Mouse (Mus musculus): ENCODE data around the gene Gm10320. TPM values are rescaled to one million over a fixed set of nuclear protein-coding genes. Genes with fewer than 3 reads are reported as not detected.

Gene Gm10320
- not detected for total RNA-seq (2021)
- long read RNA-seq, experiment 1, partial matches to known transcripts = 0 of 1 reads
- long read RNA-seq, experiment 1, other reads (novel, unspliced or antisense) = 1 of 1 reads
- long read RNA-seq, experiment 2 = 0 reads

DNA sequence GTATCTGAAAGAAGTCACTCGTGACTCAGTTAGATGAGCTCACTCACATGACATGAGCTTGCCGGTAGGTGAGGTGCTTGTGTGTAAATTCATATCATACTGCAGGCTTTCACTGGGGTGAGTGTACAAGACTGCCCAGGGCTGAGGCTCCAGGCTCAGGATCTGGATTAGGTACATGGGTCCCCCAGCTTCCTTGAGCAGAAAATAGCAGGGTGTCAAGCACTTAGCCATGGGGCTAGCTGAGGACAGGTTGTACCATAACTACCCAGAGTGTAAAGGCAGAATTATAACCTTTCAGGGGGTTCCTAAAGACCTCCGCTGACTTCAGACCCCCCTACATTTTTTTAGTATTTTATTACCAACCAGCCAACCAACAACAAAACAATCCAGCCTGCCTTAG, at the start of gene Gm10320:
Gene Gm10320, minus strand, starts transcription at position 93 of the 400 bp plus-strand sequence.
- intact Hi-C loops (cut with DNase I) = no loop called here
- no peak for DNase-seq (ENCODE audit: low spot score in 2 of 2)

GRCm38 (mm10) chr13:98541601-98542000, 49.8 kb upstream of the Gm10320 start:
- DNase-seq (ENCODE audit: low spot score in 2 of 2) = no peak
- intact Hi-C loops (cut with DNase I) = no loop called here

- intact Hi-C loops (cut with DNase I) = no loop called here
- DNase-seq (ENCODE audit: low spot score in 2 of 2) = no peak
These were observed 48.4 kb upstream of the Gm10320 start for GRCm38 (mm10) chr13:98540206-98540605.

DNA sequence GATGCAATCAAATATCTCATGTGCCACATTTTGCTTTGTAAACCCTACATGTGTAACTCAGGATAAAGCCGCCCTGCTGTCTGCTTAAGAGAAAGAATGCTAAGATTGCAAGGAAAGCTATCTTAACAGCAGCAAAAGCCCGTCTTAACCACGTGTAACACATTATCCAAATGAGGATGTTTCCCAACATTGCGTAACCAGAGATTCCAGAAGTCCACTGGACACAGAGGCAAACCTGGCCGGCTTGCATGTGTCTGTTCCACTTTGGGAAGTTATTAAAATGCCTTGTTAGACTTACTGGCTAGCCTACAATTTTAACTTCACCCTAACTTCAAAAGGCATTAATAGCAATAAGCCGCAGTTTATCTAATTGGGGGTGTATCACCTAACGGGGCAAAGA, 47.5 kb upstream of the Gm10320 start:
- intact Hi-C loops (cut with DNase I) = no loop called here
- DNase-seq (ENCODE audit: low spot score in 2 of 2) = no peak

DNA sequence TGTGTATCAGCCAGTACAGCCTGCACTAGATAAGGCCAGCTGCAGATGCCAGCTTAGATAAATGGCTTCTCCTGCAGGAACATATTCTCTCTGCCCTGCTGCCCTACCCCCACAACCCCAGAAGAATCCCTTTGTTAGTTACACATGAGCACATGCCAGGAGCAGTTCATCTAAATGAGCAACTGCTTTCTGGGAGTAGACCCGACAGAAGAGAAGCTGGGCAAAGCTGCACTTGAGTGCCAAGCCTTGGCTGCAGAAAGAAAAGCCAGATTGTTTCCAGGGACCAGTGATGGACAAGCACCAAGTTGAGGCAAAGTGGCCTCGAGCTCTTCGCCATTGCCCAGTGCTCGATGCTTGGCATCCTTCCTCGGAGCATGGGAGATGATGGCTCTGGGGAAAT, 46.8 kb upstream of the Gm10320 start:
- DNase-seq (ENCODE audit: low spot score in 2 of 2) = no peak
- intact Hi-C loops (cut with DNase I) = no loop called here

DNA sequence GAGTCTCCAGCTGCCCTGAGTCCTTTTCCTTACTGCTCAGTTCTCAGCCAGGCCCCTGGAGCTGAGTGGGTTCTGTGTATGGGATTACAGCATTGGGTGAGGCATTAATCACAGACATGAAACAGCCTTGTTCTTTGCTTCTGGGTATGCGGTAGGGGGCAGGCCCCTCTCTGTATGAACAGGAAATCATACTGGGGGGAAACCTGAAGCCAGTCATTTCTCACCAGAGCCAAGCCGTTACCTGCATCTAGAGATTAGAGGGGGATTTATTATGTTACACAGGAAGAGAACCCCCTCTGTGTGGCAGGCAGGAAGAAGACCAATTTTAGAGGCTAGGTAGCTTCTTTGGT, 43.1 kb upstream of the Gm10320 start:
- no peak for DNase-seq (ENCODE audit: low spot score in 2 of 2)
- intact Hi-C loops (cut with DNase I) = no loop called here

DNA sequence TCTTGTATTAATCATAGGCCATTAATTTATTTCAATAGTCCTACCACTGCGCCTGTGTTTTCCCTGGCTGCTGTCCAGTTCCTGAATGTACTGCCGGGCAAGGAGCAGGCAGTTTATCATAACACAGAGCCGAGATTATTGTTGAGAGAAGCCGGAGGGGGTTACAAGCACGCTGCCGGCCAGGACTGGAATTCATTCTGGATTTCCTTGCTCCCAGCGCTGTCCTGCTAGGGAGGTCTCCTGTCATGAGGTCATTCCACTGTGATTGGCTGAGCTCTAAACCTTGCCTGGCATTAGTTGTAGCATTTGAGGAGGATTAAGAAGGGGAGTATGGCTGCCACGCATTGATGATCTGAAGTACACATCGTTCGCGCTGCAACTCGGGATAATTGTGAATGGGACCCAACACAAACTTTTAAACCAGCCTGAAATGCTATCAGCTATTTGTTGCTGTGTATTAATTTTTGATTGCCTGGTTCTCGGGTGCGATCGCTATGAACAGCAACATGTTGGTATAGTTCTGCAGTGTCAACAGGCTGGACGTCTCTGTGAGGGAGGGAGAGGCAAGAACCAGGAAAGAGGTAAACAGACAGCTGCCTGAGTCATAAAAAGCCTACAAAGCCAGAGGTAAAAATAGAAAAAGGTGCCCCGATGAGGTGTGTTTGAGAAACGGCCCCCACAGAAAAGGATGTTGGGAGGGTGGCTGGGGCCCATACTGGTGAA, 42.5 kb upstream of the Gm10320 start:
- peak in 1 of 2 experiments; percentile 26 for DNase-seq (ENCODE audit: low spot score in 2 of 2)
- intact Hi-C loops (cut with DNase I) = no loop called here

- DNase-seq (ENCODE audit: low spot score in 2 of 2) = no peak
- intact Hi-C loops (cut with DNase I) = no loop called here
These were observed 41.6 kb upstream of the Gm10320 start for GRCm38 (mm10) chr13:98533415-98533814.

DNA sequence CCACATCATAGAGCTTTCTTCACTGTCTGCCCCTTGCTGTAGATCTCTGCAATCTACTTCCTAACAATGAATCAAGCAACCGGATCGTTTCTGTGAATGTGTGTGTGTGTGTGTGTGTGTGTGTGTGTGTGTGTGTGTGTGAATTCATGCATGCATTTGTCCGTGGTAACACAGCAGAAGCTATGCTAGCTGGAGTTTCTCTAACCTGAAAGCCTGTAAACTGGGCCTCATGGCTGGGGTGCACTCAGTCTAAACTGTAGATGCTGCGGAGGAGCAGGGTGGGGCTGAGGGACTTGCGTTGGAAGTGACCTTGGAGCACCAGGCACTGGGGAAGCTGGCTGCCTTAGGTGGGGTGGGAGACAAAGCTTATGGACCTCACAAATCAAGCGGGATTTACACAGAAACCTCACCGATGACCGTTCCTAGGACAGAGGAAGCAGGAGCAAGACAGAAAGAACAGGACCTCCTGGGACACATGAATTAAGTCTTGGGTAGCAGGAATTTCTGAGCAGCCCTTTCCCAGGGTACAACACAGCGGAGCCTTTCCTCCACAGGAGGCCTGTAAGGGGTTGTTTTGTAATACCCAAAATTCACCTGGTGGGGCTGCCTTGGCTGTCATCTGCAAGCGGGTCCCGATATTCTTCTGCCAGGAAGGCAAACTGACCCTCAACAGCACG, 41.0 kb upstream of the Gm10320 start:
- no peak for DNase-seq (ENCODE audit: low spot score in 2 of 2)
- intact Hi-C loops (cut with DNase I) = no loop called here

- no peak for DNase-seq (ENCODE audit: low spot score in 2 of 2)
- intact Hi-C loops (cut with DNase I) = no loop called here
These were observed 40.2 kb upstream of the Gm10320 start for GRCm38 (mm10) chr13:98531976-98532375.

GRCm38 (mm10) chr13:98531306-98531705, 39.5 kb upstream of the Gm10320 start:
- intact Hi-C loops (cut with DNase I) = no loop called here
- DNase-seq (ENCODE audit: low spot score in 2 of 2) = no peak

- DNase-seq (ENCODE audit: low spot score in 2 of 2) = no peak
- intact Hi-C loops (cut with DNase I) = no loop called here
These were observed 32.0 kb upstream of the Gm10320 start for GRCm38 (mm10) chr13:98523719-98524316.

DNA sequence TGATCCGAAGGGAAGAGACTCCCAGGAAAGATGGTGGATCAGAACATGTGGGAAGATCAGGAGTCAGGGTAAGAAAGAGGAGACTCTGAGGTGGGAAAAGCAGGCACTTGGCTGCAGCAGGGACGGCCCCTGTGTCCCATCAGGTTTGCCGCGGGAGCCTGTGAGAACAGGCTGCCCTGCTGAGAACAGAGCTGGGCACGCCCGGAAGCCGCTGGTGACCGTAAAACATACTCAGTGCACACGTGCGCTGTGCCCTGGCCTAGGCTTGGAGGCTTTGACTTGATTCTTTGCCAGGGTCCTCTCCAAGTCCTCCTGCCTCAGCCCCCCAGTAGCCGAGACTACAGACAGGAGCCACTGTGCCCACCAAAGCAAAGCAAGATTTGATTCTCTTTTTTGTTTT, 26.5 kb upstream of the Gm10320 start:
- intact Hi-C loops (cut with DNase I) = no loop called here
- no peak for DNase-seq (ENCODE audit: low spot score in 2 of 2)

GRCm38 (mm10) chr13:98517666-98518065, 25.9 kb upstream of the Gm10320 start:
- intact Hi-C loops (cut with DNase I) = no loop called here
- DNase-seq (ENCODE audit: low spot score in 2 of 2) = no peak

- intact Hi-C loops (cut with DNase I) = no loop called here
- DNase-seq (ENCODE audit: low spot score in 2 of 2) = peak in 1 of 2 experiments; percentile 20
These were observed 25.2 kb upstream of the Gm10320 start for GRCm38 (mm10) chr13:98516985-98517384.

GRCm38 (mm10) chr13:98512066-98512465, 20.3 kb upstream of the Gm10320 start:
- intact Hi-C loops (cut with DNase I) = no loop called here
- no peak for DNase-seq (ENCODE audit: low spot score in 2 of 2)

GRCm38 (mm10) chr13:98507656-98508055, 15.9 kb upstream of the Gm10320 start:
- intact Hi-C loops (cut with DNase I) = no loop called here
- no peak for DNase-seq (ENCODE audit: low spot score in 2 of 2)

GRCm38 (mm10) chr13:98506496-98506895, 14.7 kb upstream of the Gm10320 start:
- intact Hi-C loops (cut with DNase I) = no loop called here
- DNase-seq (ENCODE audit: low spot score in 2 of 2) = no peak

- no peak for DNase-seq (ENCODE audit: low spot score in 2 of 2)
- intact Hi-C loops (cut with DNase I) = no loop called here
These were observed 14.2 kb upstream of the Gm10320 start for GRCm38 (mm10) chr13:98505989-98506388.

GRCm38 (mm10) chr13:98505489-98505857, 13.7 kb upstream of the Gm10320 start:
- DNase-seq (ENCODE audit: low spot score in 2 of 2) = no peak
- intact Hi-C loops (cut with DNase I) = no loop called here
